Mouse (Mus musculus): Measurements from ENCODE around the gene Poc1a.
A peak's percentile ranks its signal among the peaks of the same experiment; 100 is the strongest.

Gene Poc1a

DNA sequence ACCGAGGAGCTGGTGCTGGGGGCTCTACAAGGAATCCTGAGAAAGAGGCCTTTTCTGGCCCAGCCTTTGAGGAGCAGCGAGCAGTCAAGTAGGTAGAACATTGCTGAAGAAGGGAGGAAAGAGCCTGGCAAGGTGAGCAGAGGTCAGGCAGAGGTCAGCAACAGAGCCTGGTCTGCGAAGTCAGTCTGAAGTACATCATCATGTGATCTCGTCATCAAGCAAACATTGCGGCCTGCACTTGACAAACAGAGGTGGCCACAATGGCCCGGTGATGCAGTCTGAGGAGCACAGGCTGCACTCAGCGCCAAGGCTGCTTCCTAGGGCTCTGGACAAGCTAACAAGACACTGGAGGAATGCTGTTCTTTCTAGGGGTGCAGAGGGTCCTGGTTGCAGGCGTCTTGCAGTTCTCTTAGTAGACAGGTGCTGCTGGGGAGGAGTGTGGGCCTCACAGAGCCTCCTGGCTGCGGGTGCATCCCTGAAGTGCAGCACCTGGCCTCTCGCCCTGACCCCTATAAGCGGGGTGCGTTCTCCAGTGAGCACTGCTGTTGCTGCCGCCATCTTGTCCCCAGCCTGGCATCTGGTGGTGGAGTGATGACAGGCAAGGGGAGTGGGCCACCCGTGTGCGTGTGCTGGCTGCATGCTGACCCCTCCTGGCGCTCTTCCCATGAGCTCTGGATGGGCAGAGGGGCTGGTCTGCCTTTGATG is 21.7 kb downstream of the Poc1a start:
- no peak for DNase-seq

DNA sequence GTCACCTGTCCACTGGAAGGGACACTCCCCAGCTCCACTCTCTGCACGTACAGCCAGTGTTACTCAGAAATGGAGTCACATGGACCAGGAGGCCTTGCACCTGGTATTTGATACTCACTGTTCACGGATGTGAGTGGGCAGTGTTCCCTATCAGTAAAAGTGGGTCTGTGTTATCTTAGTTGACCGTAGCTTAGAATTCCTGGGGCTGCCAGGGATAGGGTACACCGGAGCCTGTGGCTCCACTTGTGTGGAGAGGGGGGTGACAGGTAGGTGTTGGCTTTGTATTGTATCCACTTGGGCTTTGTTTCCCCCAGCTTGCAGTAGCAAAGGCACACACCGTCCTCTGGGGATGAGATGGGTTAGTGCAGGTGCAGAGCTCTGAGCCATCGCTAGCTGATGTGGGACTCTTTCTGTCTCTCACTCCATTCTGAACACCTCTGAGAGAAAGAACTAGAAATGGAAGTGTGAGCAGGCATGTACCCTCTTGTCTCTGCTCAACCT is 22.6 kb downstream of the Poc1a start:
- DNase-seq = no peak

DNA sequence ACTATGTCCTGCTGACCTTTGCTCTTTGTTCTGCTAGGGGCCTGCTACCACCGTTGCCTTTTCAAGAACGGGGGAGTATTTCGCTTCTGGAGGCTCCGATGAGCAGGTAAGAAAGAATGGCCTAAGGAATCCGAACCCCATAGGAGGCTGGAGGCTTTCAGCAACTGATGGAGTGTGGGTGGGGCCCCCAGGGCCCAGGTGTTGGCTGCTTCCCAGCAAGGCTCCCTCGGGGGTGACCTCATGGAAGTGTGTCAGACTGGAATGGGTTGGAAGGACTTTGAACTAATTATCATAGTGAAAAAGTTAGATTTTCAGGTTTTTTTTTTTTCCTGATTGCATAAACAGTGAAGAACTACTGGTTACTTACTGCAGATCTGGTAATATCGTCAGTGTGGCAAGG is 24.4 kb downstream of the Poc1a start:
- DNase-seq = no peak

DNA sequence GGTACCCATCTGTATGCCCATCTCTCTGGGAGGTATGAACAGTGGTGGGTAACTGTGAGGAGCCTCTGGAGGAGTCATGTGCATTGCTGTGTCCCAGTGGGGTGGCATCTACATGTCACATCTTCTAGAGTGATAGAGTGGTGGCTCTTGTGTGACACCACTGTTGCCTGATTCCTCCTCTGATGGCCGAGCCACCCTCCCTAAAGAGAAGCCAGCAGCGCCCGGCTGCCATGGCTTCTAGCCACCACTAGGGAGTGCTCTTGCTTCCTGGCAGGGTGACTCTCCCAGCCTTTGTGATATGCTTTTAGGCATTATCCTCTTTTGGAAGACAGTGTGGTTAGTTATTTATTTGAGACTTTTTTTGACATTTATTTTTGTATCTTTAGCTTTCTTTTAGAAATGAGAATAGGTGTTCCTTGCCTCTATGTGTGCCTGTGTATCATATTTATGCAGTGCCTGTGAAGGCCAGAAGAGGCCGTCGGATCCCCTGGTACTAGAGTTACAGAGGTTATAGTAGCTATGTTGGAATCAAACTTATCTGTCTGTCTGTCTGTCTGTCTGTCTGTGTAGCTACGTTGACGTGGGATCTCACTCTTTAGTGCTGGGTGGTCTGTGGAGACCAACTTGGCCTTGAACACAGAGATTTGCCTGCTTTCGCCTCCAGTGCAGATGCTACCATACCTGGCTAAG is 25.9 kb downstream of the Poc1a start:
- peak; percentile 72 for DNase-seq

DNA sequence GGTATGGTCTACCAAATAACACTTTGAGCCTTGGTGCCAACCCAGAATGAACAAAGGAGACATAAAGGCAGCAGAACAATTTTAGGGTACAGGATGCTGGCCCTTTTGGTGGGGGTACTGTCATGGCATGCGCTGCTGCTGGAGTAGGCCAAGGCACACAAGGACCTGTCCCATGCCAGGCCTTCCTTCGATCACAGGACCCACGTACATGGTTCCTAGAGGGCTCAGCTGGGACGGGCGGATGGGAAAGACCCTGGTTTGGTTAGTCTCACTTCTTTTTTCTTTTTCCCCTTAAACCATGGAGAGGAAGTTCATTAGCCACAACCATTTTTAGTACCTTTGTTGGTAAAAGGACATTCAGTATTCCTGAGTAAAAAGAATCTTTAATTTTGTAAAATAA is 27.3 kb downstream of the Poc1a start:
- no peak for DNase-seq

DNA sequence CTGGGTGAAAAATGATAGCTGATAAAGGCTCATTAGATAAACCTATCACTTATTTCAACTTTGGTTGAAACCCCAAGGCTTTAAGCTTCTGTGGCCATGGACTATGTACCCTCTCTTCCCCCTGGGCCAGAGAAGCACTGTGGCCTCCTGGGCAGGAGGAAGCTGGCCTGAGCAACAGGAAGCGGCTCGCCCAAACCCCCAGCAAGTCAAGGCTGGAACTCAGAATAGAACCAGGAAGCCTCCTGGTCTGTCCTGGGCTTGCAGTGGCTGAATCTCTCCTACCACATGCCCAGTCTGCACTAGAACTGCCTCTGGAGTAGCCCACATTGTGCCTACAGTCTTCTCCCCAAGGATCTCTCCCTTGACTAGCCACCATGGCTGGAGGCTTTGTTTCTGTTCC is 27.7 kb downstream of the Poc1a start:
- DNase-seq = peak; percentile 35

DNA sequence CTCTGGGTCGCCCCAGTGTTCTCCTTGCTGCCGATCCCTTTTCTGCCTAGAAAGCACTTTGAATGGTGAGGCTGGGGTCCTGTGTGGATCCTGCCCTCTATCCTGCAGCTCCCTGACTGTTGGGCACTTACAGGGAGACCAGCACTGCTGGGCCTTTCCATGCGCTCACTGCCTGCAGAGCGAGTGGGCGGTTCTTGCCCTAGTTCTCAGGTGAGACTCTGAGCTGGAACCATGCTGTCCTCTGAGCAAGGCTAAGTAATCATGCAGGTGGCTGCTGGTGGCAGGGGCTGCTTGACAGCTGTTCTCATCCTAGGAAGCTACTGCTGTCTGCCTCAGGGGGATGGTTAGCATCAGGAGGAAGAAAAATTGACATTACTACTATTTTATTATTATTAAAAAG is 28.1 kb downstream of the Poc1a start:
- no peak for DNase-seq

DNA sequence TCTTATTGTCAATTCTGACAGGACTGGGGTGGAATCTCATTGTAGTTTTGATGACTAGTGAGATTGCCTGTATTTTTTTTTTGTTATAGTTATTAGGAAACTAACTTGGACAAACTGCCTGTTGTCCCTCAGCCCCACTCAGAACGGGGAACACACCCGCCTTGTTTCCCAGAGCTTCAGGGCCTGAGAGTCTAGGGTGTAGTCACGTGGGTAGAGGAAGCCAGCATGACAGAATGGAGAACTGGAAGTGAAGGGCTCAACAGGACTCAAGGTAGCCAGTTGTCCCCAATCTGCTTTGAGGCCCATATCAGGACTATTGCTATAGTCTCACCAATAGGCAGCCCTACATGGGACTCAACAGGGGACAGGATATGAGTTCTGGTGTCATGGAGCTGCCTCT is 29.0 kb downstream of the Poc1a start:
- no peak for DNase-seq

DNA sequence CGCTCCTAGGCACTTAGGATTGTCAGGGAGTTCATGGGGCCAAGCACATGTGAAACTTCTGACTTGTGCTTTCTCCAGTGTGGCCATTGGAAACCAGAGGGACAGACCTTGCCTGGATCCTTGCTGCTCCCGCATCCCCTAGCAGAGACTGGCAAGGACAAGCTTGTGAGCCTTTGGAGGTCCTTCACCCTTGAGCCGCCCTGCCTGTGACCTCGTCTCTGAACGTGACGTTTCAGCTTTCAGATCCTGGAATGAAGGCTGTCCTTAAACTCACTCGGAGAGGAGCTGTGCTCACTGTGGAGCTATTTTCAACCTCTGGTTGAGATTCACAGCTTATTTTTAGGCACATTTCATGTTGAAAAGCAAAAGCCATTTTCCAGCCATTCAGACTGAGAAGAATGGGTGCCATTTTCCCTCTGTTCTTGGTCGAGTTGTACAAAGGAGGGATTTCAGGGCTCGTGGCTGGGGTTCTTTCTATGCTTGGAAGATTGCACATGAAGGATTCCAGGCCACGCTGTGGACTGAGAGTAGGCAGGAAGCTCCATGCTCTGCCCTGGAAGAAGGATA is 30.8 kb downstream of the Poc1a start:
- DNase-seq = no peak

DNA sequence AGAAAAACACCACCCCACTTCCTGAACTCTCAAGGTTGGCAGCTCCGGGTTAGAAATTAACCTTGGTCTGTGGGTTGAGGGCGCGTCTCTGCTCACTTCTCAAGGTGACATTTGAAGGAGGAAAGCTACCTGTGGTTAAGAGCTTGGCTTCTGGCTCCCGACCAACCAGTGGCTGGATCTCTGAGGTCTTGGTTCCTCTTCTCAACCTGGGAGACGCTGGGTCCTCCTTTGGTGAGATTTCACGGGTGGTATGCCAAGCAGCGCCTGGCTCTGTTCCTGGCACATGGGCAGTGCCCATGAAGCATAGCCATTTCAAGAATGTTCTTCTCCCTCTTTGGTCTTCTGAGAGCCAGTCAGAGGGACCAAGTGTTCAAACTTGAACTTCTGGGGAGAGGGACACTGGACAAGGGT is 32.1 kb downstream of the Poc1a start:
- no peak for DNase-seq

DNA sequence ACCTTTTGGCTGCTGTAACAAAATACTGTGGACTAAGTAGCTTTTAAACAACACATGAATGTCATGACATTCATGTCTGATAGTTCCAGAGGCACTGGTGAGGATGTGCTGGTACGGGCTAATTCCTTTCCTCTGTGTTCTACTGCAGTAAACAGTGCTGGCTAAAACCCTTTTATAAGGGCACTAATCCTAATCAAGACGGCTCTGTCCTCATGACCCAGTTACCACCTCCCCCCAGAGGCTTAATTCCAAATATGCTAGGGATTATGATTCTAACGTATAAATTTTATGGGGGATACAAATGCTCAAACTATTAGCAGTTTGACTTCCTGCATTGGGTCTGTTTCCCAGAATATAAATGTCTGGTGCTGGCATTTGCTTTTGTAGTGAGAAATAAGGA is 33.3 kb downstream of the Poc1a start:
- DNase-seq = no peak

DNA sequence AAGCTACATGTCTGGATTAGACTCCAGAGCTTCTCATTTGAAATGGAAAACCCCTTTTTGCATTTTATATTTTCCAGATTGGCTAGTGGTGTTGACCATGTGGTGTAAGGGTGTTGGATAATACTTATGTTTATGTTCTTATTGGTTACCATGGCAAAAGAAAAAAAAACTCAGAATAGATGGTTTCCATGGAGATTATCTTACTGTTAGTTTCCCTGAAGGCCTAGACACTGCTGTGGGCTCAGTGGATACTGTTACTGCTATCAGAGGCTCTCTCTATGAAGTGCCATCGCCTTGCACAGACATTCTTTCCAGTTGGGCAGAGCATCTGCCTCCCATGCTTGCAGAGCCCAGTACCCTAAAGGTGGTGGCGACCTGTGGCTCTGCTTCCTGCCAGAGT is 37.2 kb downstream of the Poc1a start:
- DNase-seq = no peak

DNA sequence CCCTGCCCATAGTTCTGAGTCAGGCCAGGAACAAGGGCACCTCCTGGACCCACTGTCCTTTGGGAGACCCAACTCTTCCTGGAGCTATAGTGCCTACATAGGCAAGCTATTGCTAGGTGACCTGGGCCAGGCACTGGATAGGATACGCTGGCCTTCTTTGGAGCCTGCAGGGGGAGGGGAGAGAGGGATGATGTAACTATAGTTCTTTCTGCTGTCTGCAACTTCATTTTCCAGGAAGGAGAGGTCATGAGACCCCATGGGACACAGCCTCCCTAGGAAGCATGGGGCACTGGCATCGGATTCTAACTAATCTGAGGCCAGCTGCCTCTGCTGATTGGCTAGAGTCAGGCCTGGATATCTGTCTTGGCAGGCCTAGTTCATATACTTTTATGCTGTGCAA is 38.2 kb downstream of the Poc1a start:
- DNase-seq = no peak

DNA sequence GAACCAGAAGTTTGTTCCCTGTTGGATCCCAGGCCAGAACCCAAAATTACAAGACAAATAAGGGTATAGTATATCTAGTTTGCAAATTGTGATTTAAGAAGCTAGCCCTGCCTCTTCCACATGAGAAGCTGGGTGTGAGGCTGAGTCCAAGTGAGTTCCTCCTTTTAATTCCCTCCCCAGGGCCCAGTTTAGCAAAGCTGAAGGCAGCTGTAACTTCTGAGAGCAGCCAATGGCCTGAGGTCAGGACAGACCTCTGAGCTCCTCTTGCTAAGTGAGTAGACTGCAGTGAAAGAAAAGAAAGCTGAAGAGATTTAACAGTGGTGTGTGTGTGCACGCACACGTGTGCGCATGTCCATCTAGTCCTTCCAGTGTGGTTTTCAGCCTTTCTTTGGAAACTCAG is 41.6 kb downstream of the Poc1a start:
- DNase-seq = no peak

DNA sequence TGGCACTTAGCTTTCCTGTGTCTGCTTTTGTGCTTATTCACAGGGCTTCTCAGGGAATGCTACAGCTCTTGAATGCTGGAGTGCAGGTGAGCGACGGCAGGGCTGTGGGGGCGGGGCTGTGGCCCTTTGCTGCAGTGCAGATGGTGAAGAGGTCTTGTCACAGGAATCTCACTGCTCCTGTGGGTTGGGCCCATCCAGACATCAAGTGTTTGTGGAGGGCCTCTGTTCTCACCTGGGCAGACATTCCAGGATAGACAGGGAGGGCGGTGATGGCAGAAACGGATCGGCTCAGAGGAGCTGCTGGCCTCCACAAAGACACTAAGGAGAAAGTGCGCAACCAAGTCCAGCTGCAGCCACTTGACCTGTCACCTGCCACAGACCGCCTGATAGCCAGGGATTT is 45.4 kb downstream of the Poc1a start:
- no peak for DNase-seq

DNA sequence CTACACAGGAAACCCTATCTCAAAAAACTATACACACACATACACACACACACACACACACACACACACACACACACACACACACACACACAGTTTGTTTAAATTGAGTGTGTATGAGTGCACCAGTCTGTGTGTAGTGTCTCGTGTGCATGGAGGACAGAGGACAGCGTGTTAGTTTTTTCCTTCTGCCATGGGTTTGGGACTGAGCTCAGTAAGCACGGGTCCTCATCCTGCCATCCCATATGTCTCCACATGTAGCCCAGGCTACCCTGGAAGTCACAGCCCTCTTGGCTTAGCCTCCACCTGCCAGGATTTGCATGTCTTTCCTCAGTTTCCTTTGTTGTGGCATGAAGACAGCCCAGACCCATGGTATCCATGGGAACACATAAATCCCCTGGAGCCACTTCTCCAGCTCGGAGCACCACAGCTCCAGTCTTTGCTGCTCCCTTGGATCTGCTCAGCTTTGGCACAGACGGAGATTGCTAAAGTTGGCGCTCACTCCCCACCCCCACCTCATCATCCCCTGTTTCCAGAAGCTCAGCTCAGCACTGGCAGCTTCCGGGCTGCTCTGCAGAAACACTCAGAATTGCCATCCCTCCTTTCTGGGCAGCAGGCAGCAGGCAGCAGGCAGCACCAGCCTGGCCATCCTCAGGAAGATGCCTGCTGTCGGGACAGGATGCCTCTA is 46.4 kb downstream of the Poc1a start:
- no peak for DNase-seq

DNA sequence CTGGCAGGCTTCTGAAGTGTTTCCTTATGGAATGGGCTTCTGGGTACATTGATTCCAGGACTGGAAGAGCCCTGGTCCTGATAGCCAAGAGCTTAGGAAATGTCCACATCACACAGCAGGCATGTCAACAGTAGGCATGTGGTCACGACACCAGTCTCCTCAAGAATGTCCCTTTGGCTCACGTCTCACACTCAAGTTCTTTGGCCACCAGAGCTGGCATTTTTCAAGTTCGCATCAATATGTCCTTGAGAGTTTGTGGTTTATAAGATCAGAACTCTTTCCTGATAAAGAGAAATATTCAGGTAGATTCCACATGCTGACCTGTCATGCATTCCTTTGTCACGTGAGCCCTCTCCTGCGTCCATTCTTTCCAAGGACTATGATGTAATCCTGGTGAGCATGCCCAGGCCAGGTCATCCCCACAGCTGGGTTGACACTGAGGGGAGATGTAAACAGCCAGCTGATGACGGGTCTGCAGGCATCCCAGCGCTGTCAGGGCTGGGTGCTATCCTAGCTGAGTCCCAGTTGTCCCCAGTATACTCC is 47.3 kb downstream of the Poc1a start:
- no peak for DNase-seq

DNA sequence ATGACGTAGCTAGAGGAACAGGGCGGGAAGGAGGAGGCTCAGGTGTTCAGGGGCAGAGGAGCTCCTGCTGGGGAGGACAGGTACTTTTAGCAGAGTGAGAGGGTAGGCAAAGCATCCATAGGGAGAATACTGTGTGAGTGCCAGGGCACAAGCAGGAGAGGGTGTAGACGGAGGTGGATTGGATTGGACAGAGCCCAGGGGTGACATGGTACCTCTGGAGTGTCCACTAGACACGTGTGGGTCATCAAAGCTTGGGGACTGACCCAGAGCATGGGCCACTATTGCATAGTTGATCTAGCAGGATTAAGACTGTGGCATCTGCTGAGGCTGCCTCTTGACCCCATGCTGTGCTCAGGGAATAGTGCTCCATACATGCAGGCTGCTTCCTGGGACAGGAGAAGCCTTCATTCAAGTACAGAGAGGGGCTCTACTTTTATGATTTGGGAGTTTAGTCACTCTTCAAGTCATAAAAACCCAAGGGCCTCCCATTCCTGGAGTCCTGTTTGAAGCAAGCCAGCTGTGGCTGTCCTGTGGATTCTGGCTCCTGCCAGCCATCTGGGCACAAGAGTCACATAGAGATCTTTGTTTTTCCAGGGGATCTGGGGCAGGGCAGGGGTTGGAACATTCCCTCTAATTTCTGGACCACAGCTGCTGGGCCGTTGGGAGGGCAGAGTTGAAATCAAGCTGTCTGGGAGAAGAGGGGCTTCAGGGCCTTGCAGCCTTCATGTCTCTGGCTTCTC is 48.1 kb downstream of the Poc1a start:
- no peak for DNase-seq

DNA sequence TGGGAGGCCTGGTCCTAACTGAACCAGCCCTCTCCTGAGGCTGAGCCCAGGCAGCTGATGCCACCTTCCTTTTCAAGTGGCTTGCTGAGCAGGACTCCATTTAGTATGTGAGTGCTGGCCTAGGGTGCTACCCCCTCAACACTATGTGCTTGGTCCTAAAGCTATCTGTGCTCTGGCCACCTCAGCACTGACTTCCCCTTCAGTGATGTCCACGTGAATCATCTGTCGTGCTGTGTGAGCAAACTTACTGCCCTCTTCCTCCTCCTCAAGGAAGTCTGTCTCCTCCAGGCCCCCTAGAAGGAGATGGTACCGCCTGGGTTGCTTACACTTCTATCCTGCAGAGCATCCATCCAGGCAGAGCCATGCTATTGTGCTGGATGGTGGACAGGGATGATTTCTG is 51.9 kb downstream of the Poc1a start:
- no peak for DNase-seq

DNA sequence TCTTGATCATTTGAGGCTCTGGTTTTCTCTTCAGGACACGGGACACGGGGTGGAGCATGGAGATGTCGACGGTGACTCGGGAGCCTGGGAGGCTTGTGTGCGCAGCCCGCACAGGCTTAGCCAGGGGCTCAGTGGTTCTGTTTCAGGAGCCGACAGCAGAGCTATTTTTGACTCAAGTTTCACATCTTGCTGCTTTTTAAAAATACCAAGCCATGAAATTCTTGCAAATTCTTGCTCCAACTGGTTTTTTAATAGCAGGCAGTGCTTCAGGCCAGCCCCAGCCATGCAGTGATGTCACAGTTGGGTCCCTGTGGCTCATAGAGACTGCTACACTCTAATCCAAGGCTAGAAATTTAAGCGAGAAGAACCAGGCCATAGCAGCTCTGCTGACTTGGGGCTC is 56.8 kb downstream of the Poc1a start:
- no peak for DNase-seq

DNA sequence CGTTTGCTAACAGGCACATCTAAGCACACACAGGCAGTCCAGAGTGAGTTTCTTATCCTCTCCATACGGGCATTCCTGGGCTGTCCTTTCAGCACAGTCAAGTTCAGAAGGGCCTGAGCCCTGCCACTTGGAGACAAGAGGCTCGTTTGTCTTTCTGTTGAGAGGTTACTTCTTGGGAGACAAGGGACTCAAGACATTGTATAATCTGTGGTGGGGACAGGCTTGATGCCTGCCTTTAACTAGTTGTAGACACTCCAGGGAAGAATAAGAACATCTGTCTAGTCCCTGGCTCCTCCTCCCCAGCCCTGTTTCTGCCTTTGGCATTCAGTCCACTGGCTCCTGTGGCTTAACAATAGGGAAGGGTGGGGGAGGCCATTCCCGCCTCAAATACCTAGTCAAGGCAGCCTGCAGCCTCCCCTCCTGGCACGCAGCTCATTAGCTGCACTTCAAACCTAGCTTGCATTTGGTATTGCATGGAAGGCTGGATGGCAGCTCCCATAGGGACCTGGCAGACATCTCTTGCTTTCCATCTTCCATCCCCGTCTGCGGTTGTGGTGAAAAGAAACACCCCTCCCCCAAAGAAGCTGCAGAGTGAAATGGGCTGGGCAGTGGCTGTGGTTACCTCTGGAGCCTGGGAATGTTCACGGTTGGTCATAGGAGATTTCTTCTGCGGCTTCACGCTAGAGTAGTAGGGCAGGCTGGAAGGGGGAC is 57.8 kb downstream of the Poc1a start:
- no peak for DNase-seq

DNA sequence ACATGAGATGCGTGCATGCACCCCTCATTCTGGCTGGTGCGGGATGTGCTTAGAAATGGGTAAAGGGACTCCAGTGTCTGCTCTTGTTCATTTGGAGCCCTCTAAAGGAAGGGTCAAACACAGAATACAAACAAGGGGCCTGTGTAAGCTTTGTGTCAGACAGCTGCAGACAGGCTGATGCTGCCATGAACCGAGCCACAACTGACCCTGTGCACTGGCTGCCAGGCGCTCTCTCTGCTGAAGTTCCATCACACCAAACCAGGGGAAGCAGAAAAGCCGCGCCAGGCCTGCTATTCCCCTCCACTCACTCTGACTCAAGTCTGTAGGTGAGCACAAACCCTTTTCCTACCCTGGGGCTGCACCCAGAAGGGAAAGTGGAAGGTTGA is 58.3 kb downstream of the Poc1a start:
- DNase-seq = no peak

Measured in liver (tissue).